Mouse (Mus musculus): Measurements from ENCODE around the gene Atrip. TPM values are rescaled to one million over a fixed set of nuclear protein-coding genes. Genes with fewer than 3 reads are reported as not detected.

Gene Atrip
- polyA plus RNA-seq, 1 experiment from 2014 or later: 27.4 TPM

DNA sequence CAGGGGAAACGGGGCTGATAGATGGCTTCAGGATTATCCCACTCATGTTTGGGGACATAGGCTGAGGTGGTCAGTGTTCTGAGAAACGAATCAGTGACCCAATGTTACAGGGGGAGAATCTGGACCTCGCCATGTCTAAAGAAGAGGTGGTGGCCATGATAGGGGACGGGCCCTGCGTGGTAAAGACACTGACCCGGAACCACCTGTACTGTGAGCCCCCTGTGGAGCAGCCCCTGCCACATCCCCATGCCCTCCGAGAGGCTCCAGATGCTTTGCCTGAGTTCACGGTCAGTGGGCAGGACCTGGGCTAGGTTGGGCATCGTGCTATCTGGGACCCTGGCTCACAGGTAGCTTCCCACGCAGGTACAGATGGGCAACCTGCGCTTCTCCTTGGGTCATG, 36.3 kb upstream of the Atrip start:
- Histone ChIP-seq H3K4me2 (no peak overlapping the region), H3K4me1 (peaks cover 12% of the 10 kb centered on the region; the same call in 1 of the 2 replicates), H3K4me3 (no peak overlapping the region), H3K9ac (no peak overlapping the region), H3K36me3 (peaks cover 90% of the 10 kb centered on the region), H3K9me3 (no peaks in the 10 kb centered on the region), H3K27me3 (no peaks in the 10 kb centered on the region), H3K27ac (no peak overlapping the region)
- 92% methylated on average over 11 of the region's 11 CpGs for WGBS
- no peak for ATAC-seq (ENCODE audit: insufficient number of reproducible peaks, low FRiP score, low TSS enrichment, low read depth)

DNA sequence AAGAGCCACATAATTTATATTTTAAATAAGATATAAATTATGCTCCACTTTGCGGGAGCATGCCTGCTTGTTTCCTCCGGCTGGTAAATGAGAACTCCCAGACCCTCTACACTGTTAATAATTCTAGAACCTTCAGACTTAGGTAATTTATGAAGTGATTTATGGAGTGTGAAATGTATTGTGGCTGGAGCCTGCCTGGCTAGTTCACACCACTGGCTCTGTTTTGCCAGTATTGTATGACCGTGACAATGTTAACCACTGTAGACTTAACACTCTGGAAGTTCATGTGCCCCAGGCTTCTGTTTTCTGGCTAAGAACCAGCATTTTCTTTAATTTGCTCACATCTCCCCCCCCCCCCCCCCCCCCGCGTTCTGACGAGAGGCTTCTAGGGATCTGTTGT, 33.4 kb upstream of the Atrip start:
- Histone ChIP-seq H3K4me2 (no peak overlapping the region), H3K4me1 (peaks cover 23% of the 10 kb centered on the region), H3K36me3 (peaks cover 85% of the 10 kb centered on the region), H3K27ac (no peak overlapping the region), H3K9me3 (no peaks in the 10 kb centered on the region), H3K4me3 (no peak overlapping the region), H3K9ac (no peak overlapping the region), H3K27me3 (no peaks in the 10 kb centered on the region)
- no peak for ATAC-seq (ENCODE audit: insufficient number of reproducible peaks, low FRiP score, low TSS enrichment, low read depth)
- WGBS: 20% methylated on average over 5 of the region's 6 CpGs

- 92% methylated on average over 12 of the region's 12 CpGs for WGBS
- no peak for ATAC-seq (ENCODE audit: insufficient number of reproducible peaks, low FRiP score, low TSS enrichment, low read depth)
These were observed 31.7 kb upstream of the Atrip start for GRCm38 (mm10) chr9:109105648-109106047.

DNA sequence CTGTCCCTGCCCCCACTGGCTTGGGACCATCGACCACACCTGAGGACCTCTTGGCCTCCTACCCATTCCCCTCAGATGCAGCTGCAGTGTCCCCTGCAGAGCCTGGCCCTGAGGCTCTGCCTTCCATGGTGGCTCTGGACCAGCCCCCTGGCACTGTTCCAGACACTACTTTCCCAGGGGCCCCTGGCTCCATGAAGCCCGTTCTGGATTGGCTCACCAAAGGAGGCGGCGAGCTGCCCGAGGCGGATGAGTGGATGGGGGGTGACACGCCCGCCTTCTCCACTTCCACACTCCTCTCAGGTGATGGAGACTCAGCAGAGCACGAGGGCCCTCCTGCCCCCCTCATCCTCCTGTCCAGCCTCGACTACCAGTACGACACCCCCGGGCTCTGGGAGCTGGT, 31.1 kb upstream of the Atrip start:
- peaks cover 78% of the 10 kb centered on the region for H3K36me3 ChIP-seq
- 0 out of 2 replicates have a peak, but pooled peaks have one; percentile 13 for ATAC-seq (ENCODE audit: insufficient number of reproducible peaks, low FRiP score, low TSS enrichment, low read depth)
- no peak overlapping the region for H3K9ac ChIP-seq
- WGBS: 67% methylated on average over 12 of the region's 12 CpGs
- no peak overlapping the region for H3K4me3 ChIP-seq
- H3K4me1 ChIP-seq: peaks cover 23% of the 10 kb centered on the region
- H3K9me3 ChIP-seq: no peaks in the 10 kb centered on the region
- H3K27me3 ChIP-seq: no peaks in the 10 kb centered on the region
- H3K4me2 ChIP-seq: no peak overlapping the region
- H3K27ac ChIP-seq: no peak overlapping the region; the same call in 1 of the 2 replicates

More at GRCm38 (mm10) chr9:109105648-109106047, 31.7 kb upstream of the Atrip start:
- Histone ChIP-seq H3K4me2 (no peak overlapping the region), H3K9me3 (no peaks in the 10 kb centered on the region), H3K9ac (no peak overlapping the region), H3K27me3 (no peaks in the 10 kb centered on the region), H3K4me3 (no peak overlapping the region), H3K4me1 (peaks cover 23% of the 10 kb centered on the region), H3K36me3 (peaks cover 80% of the 10 kb centered on the region), H3K27ac (no peak overlapping the region)

GRCm38 (mm10) chr9:109104083-109104482, 30.2 kb upstream of the Atrip start:
- Histone ChIP-seq H3K4me3 (no peak overlapping the region), H3K36me3 (peaks cover 71% of the 10 kb centered on the region), H3K4me2 (no peak overlapping the region), H3K27me3 (no peaks in the 10 kb centered on the region), H3K9ac (no peak overlapping the region), H3K27ac (no peak overlapping the region), H3K4me1 (peaks cover 30% of the 10 kb centered on the region), H3K9me3 (no peaks in the 10 kb centered on the region)
- ATAC-seq (ENCODE audit: insufficient number of reproducible peaks, low FRiP score, low TSS enrichment, low read depth): no peak
- 86% methylated on average over 9 of the region's 9 CpGs for WGBS

GRCm38 (mm10) chr9:109103250-109103649, 29.3 kb upstream of the Atrip start:
- Histone ChIP-seq H3K4me2 (no peak overlapping the region), H3K9ac (no peak overlapping the region), H3K36me3 (peaks cover 62% of the 10 kb centered on the region), H3K9me3 (no peaks in the 10 kb centered on the region), H3K4me1 (peaks cover 39% of the 10 kb centered on the region), H3K4me3 (no peak overlapping the region), H3K27ac (no peak overlapping the region), H3K27me3 (no peaks in the 10 kb centered on the region)
- no peak for ATAC-seq (ENCODE audit: insufficient number of reproducible peaks, low FRiP score, low TSS enrichment, low read depth)
- WGBS: 74% methylated on average over 7 of the region's 7 CpGs

- H3K27ac ChIP-seq: no peak overlapping the region
- peaks cover 46% of the 10 kb centered on the region for H3K4me1 ChIP-seq
- H3K27me3 ChIP-seq: no peaks in the 10 kb centered on the region
- WGBS: 89% methylated on average over 3 of the region's 3 CpGs
- H3K9ac ChIP-seq: no peak overlapping the region
- peaks cover 56% of the 10 kb centered on the region for H3K36me3 ChIP-seq
- H3K4me2 ChIP-seq: no peak overlapping the region
- H3K9me3 ChIP-seq: no peaks in the 10 kb centered on the region
- no peak overlapping the region for H3K4me3 ChIP-seq
- ATAC-seq (ENCODE audit: insufficient number of reproducible peaks, low FRiP score, low TSS enrichment, low read depth): no peak
These were observed 28.6 kb upstream of the Atrip start for GRCm38 (mm10) chr9:109102541-109102940.

DNA sequence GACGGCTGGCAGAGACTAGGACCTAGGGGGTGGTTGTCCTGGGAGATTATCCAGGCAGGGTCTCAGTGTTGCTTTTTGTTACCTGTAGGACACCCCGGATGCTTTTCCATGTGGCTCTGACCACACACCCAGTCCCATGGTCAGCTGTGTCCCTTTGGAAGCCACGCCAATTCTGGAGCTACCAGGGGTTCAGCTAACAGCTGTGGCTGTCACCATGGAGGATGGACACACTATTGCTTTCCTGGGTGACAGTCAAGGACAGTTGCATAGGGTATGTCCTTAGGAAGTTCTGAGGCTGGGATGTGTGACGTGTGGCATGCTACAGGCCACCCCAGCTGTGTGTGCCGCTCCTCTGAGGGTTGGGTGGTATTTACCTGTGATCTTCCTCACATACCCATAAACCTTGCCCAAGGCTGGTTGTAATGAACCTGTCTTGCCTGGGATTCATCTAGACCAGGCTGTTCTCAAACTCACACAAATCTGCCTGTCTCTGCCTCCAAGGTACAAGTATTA, 28.1 kb upstream of the Atrip start:
- ATAC-seq (ENCODE audit: insufficient number of reproducible peaks, low FRiP score, low TSS enrichment, low read depth): no peak
- Histone ChIP-seq H3K4me1 (peaks cover 50% of the 10 kb centered on the region), H3K4me3 (no peak overlapping the region)

GRCm38 (mm10) chr9:109100307-109100928, 26.5 kb upstream of the Atrip start:
- Histone ChIP-seq H3K4me3 (no peak overlapping the region), H3K4me2 (no peak overlapping the region), H3K9ac (no peak overlapping the region), H3K27me3 (no peaks in the 10 kb centered on the region), H3K36me3 (peaks cover 41% of the 10 kb centered on the region), H3K9me3 (no peaks in the 10 kb centered on the region), H3K4me1 (peaks cover 50% of the 10 kb centered on the region), H3K27ac (no peak overlapping the region)
- WGBS: 84% methylated on average over 20 of the region's 20 CpGs
- no peak for ATAC-seq (ENCODE audit: insufficient number of reproducible peaks, low FRiP score, low TSS enrichment, low read depth)

More for the DNA sequence above, 28.1 kb upstream of the Atrip start:
- no peaks in the 10 kb centered on the region for H3K27me3 ChIP-seq
- 88% methylated on average over 5 of the region's 5 CpGs for WGBS
- H3K9me3 ChIP-seq: no peaks in the 10 kb centered on the region
- peaks cover 56% of the 10 kb centered on the region for H3K36me3 ChIP-seq
- H3K27ac ChIP-seq: no peak overlapping the region
- H3K9ac ChIP-seq: no peak overlapping the region
- H3K4me2 ChIP-seq: no peak overlapping the region

GRCm38 (mm10) chr9:109098969-109099368, 25.0 kb upstream of the Atrip start:
- Histone ChIP-seq H3K4me2 (peak overlapping the region; percentile 81), H3K9me3 (no peaks in the 10 kb centered on the region), H3K27ac (peak overlapping the region; percentile 100), H3K4me1 (peaks cover 49% of the 10 kb centered on the region), H3K27me3 (no peaks in the 10 kb centered on the region), H3K9ac (no peak overlapping the region), H3K4me3 (peak overlapping the region; percentile 8), H3K36me3 (peaks cover 32% of the 10 kb centered on the region)
- 34% methylated on average over 6 of the region's 6 CpGs for WGBS
- 0 out of 2 replicates have a peak, but pooled peaks have one; percentile 16 for ATAC-seq (ENCODE audit: insufficient number of reproducible peaks, low FRiP score, low TSS enrichment, low read depth)

DNA sequence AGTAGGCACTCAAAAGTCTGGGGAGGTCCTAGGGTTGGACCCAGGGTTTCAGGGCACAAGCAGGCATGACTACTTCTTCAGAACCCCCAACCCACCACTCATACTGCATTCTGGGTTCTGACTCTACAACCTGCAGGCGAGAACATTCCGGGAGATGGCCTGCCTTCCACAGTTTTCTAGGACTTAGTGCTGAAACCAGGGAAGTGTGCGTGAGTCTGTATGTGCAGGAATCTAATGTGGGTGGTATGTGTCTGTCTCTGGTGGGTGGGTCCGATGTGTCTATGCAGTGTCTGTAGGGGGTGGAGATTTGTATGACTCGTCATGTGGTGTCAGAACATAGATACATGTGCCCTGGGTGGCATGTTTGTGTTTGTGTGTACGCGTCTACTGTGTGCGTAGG, 24.4 kb upstream of the Atrip start:
- Histone ChIP-seq H3K27me3 (no peaks in the 10 kb centered on the region), H3K9me3 (no peaks in the 10 kb centered on the region), H3K27ac (peak overlapping the region; percentile 100), H3K4me2 (peak overlapping the region; percentile 81), H3K4me1 (peaks cover 52% of the 10 kb centered on the region), H3K9ac (no peak overlapping the region), H3K36me3 (peaks cover 26% of the 10 kb centered on the region), H3K4me3 (peak overlapping the region; percentile 11)
- WGBS: 80% methylated on average over 8 of the region's 8 CpGs
- ATAC-seq (ENCODE audit: insufficient number of reproducible peaks, low FRiP score, low TSS enrichment, low read depth): no peak

- Histone ChIP-seq H3K4me1 (peaks cover 52% of the 10 kb centered on the region), H3K27me3 (no peaks in the 10 kb centered on the region), H3K4me3 (peak overlapping the region; percentile 11; the same call in 1 of the 2 replicates), H3K9me3 (no peaks in the 10 kb centered on the region), H3K36me3 (peaks cover 24% of the 10 kb centered on the region), H3K27ac (peak overlapping the region; percentile 100), H3K4me2 (peak overlapping the region; percentile 81), H3K9ac (no peak overlapping the region)
- WGBS: 56% methylated on average over 5 of the region's 5 CpGs
- ATAC-seq (ENCODE audit: insufficient number of reproducible peaks, low FRiP score, low TSS enrichment, low read depth): peak; percentile 38; the same call in 1 of the 2 replicates
These were observed 23.9 kb upstream of the Atrip start for GRCm38 (mm10) chr9:109097831-109098230.
